Mouse (Mus musculus): ENCODE data around the gene Asna1.

The Asna1 gene

GRCm38 (mm10) chr8:85034764-85035163 lies 9.7 kb upstream of the Asna1 start:
- DNase-seq, result peak; percentile 81 to 85

- DNase-seq, result peak in 1 of 2 experiments; percentile 23
These were observed 8.8 kb upstream of the Asna1 start for GRCm38 (mm10) chr8:85033867-85034266.

GRCm38 (mm10) chr8:85032622-85033311 lies 7.7 kb upstream of the Asna1 start:
- DNase-seq, result peak in 1 of 2 experiments; percentile 13

GRCm38 (mm10) chr8:85029271-85029670 lies 4.2 kb upstream of the Asna1 start:
- peak in 1 of 2 experiments; percentile 30 for DNase-seq

- DNase-seq, result no peak
These were observed 2.8 kb upstream of the Asna1 start for GRCm38 (mm10) chr8:85027922-85028321.

GRCm38 (mm10) chr8:85027516-85027855 lies 2.4 kb upstream of the Asna1 start:
- DNase-seq, result peak in 1 of 2 experiments; percentile 27

GRCm38 (mm10) chr8:85026670-85027515 lies 1.8 kb upstream of the Asna1 start, which contains the start of gene Trir:
Gene Trir, plus strand, starts transcription at chr8:85026823.
- peak; percentile 97 to 98 for DNase-seq

GRCm38 (mm10) chr8:85023846-85024245 lies 1.2 kb downstream of the Asna1 start:
- DNase-seq, result no peak

- DNase-seq, result no peak
These were observed 3.5 kb downstream of the Asna1 start for GRCm38 (mm10) chr8:85021514-85022055.

GRCm38 (mm10) chr8:85017209-85017608 lies 7.9 kb downstream of the Asna1 start:
- no peak for DNase-seq

- DNase-seq, result no peak
These were observed 8.4 kb downstream of the Asna1 start for GRCm38 (mm10) chr8:85016724-85017123.

- DNase-seq, result no peak
These were observed 10.7 kb downstream of the Asna1 start, which contains the start of gene Best2 for GRCm38 (mm10) chr8:85014431-85014830. Gene Best2, minus strand, starts transcription at chr8:85014531.

GRCm38 (mm10) chr8:85013230-85013840 lies 11.7 kb downstream of the Asna1 start:
- peak; percentile 72 to 81 for DNase-seq

GRCm38 (mm10) chr8:85011242-85011641 lies 13.8 kb downstream of the Asna1 start:
- no peak for DNase-seq

- peak; percentile 65 to 78 for DNase-seq
These were observed 17.4 kb downstream of the Asna1 start for GRCm38 (mm10) chr8:85007686-85008085.

GRCm38 (mm10) chr8:84997649-84998295 lies 27.3 kb downstream of the Asna1 start:
- peak; percentile 89 to 92 for DNase-seq

GRCm38 (mm10) chr8:84996978-84997377 lies 28.1 kb downstream of the Asna1 start:
- DNase-seq, result no peak

- DNase-seq, result no peak
These were observed 29.4 kb downstream of the Asna1 start for GRCm38 (mm10) chr8:84995680-84996079.

- DNase-seq, result no peak
These were observed 30.7 kb downstream of the Asna1 start for GRCm38 (mm10) chr8:84994375-84994774.

- DNase-seq, result peak; percentile 80 to 91
These were observed 34.2 kb downstream of the Asna1 start for GRCm38 (mm10) chr8:84990836-84991235.

GRCm38 (mm10) chr8:84990349-84990748 lies 34.7 kb downstream of the Asna1 start, which contains the start of gene Hook2:
Gene Hook2, plus strand, starts transcription at chr8:84990603.
- peak; percentile 98 to 99 for DNase-seq

- peak; percentile 93 to 96 for DNase-seq
These were observed 35.3 kb downstream of the Asna1 start for GRCm38 (mm10) chr8:84989810-84990209.

All from lung, postnatal 4 days (tissue).